Mouse (Mus musculus) intestine, embryonic 15.5 days (tissue): ENCODE results near the gene Gas2l2. TPM values are rescaled to one million over a fixed set of nuclear protein-coding genes. Genes with fewer than 3 reads are reported as not detected.

ENCODE experiments used
- ATAC-seq: fragments of 200-750 bp; cut with Nextera tagmentation; 2 replicates; pipeline ENCODE4 v1.8.0; 2017; ENCODE audit warnings: moderate TSS enrichment, moderate library complexity
- H3K27ac ChIP-seq: fragments of 300-500 bp; sonication (generic); 2 replicates; pipeline ENCODE4 v1.5.1; 2015; ENCODE audit warnings: mild to moderate bottlenecking, inconsistent platforms
- H3K27me3 ChIP-seq: fragments of 300-500 bp; sonication (generic); replicated peaks from 2 replicates; pipeline ENCODE4 v1.6.1; 2015; ENCODE audit warnings: inconsistent platforms
- H3K36me3 ChIP-seq: fragments of 300-500 bp; sonication (generic); 2 replicates; pipeline ENCODE4 v1.6.1; 2015; ENCODE audit warnings: inconsistent platforms
- H3K4me1 ChIP-seq: fragments of 300-500 bp; sonication (generic); replicated peaks from 2 replicates; pipeline ENCODE4 v1.6.1; 2015; ENCODE audit warnings: inconsistent platforms
- H3K4me2 ChIP-seq: fragments of 300-500 bp; sonication (generic); replicated peaks from 2 replicates; pipeline ENCODE4 v1.6.1; 2015; ENCODE audit warnings: mild to moderate bottlenecking, inconsistent platforms
- H3K4me3 ChIP-seq: fragments of 300-500 bp; sonication (generic); replicated peaks from 2 replicates; pipeline ENCODE4 v1.5.1; 2015; ENCODE audit warnings: inconsistent platforms
- H3K9ac ChIP-seq: fragments of 300-500 bp; sonication (generic); 2 replicates; pipeline ENCODE4 v1.6.1; 2015; ENCODE audit warnings: inconsistent platforms
- H3K9me3 ChIP-seq: fragments of 300-500 bp; sonication (generic); 2 replicates; pipeline ENCODE4 v1.6.1; 2016; ENCODE audit warnings: inconsistent platforms
- WGBS: fragments of 180-500 bp; shearing (Covaris S2); methylation state at CpG from one replicate; pipeline ENCODE4 v1.1.7; 2015; 5-methylcytosine and 5-hydroxymethylcytosine counted together
- polyA plus RNA-seq: library from polyadenylated mRNA; unstranded; fragments of >200 nt; fragmentation: Nextera tagmentation; extraction: Ambion mirVana; gene quantifications from 2 replicates; pipeline ENCODE4 v1.2.1, GENCODE M21; 2015

Gene Gas2l2
- polyA plus RNA-seq = 0.13 TPM in 1 of 2 replicates, not detected in the other

DNA sequence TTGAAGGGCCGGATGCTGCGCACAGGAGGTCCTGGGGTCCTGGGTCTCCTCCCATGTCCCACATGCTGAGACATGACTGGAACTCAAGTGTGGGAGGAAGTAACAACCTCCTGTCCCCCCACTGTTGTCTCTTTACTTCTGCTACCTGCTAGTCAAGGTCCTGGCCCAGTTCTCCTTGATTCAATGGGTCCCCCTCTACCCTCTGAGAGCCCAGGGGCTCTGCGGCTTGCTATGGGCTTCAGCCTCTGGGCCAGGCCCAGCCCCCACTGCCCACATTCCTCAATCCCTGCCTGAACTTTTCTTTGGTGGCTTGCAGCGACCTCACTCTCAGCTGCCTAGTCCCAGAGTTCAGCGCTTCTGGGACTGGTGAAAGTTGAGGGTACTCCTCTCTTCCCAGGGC lies at the start of gene Gas2l2:
Gene Gas2l2 (minus strand): TSS at position 101 of the 400 bp plus-strand sequence.
- Histone ChIP-seq H3K27ac (no peak within 1 kb of the TSS), H3K9ac (no peak within 1 kb of the TSS), H3K36me3 (no peaks in the 10 kb centered on the region), H3K27me3 (peaks cover 18% of the 10 kb centered on the region), H3K9me3 (no peaks in the 10 kb centered on the region), H3K4me3 (no peak within 1 kb of the TSS), H3K4me1 (no peaks in the 10 kb centered on the region), H3K4me2 (peak within 1 kb of the TSS; percentile 10; the same call in 1 of the 2 replicates)
- ATAC-seq = no peak
- 54% methylated on average over 5 of the region's 5 CpGs for WGBS

- Histone ChIP-seq H3K9me3 (no peaks in the 10 kb centered on the region), H3K4me1 (peaks cover 13% of the 10 kb centered on the region; the same call in 1 of the 2 replicates), H3K36me3 (no peaks in the 10 kb centered on the region; the same call in 1 of the 2 replicates), H3K27ac (peak overlapping the region; percentile 97), H3K4me3 (peak overlapping the region; percentile 94), H3K27me3 (no peaks in the 10 kb centered on the region), H3K9ac (peak overlapping the region; percentile 95), H3K4me2 (peak overlapping the region; percentile 66)
- peak; percentile 85 for ATAC-seq
- 0% methylated on average over 44 of the region's 52 CpGs for WGBS
Measured at GRCm38 (mm10) chr11:83473235-83474016, 44.2 kb upstream of the Gas2l2 start.

- Histone ChIP-seq H3K9ac (peak within 1 kb of the TSS; percentile 95), H3K36me3 (no peaks in the 10 kb centered on the region), H3K4me3 (peak within 1 kb of the TSS; percentile 94), H3K27me3 (no peaks in the 10 kb centered on the region), H3K27ac (peak within 1 kb of the TSS; percentile 97), H3K9me3 (no peaks in the 10 kb centered on the region), H3K4me2 (peak within 1 kb of the TSS; percentile 70), H3K4me1 (peaks cover 13% of the 10 kb centered on the region; the same call in 1 of the 2 replicates)
- WGBS = under 1% methylated on average over 66 of the region's 66 CpGs
- ATAC-seq = peak; percentile 98
Measured at GRCm38 (mm10) chr11:83472324-83473234, 43.3 kb upstream of the Gas2l2 start, which contains the start of gene Taf15. Gene Taf15, plus strand, starts transcription at chr11:83473086.

DNA sequence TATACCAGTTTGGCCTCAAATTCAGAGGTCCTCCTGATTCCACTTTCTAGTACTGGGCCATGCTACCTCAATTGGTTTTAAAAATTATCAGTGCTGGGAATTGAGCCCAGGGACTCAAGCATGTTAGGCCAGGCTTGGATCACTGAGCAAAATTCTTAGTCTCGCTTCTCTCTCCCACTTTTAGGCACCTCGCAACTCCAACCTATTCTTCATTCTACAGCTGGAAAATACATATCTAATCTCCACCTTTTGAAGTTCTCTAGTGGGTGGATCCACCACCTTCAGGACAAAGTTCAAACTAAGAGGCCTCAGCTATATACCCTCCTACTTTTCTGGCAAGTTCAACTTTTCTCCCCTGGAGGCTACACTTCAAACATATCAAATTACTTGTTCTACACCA lies 42.5 kb upstream of the Gas2l2 start:
- H3K4me3 ChIP-seq = peak overlapping the region; percentile 94; the same call in 1 of the 2 replicates
- peaks cover 20% of the 10 kb centered on the region for H3K4me1 ChIP-seq
- WGBS = 58% methylated on average over 2 of the region's 2 CpGs
- H3K9ac ChIP-seq = no peak overlapping the region
- H3K36me3 ChIP-seq = no peaks in the 10 kb centered on the region
- H3K4me2 ChIP-seq = peak overlapping the region; percentile 70
- H3K27me3 ChIP-seq = no peaks in the 10 kb centered on the region
- peak overlapping the region; percentile 97 for H3K27ac ChIP-seq
- ATAC-seq = no peak
- H3K9me3 ChIP-seq = no peaks in the 10 kb centered on the region

- Histone ChIP-seq H3K36me3 (no peaks in the 10 kb centered on the region), H3K4me2 (no peak overlapping the region), H3K4me1 (peaks cover 11% of the 10 kb centered on the region), H3K4me3 (no peak overlapping the region), H3K27me3 (no peaks in the 10 kb centered on the region; the same call in 1 of the 2 replicates), H3K9me3 (no peaks in the 10 kb centered on the region), H3K9ac (no peak overlapping the region), H3K27ac (no peak overlapping the region)
- ATAC-seq = no peak
- WGBS = 91% methylated on average over 3 of the region's 3 CpGs
Measured at GRCm38 (mm10) chr11:83468765-83469164, 39.5 kb upstream of the Gas2l2 start.

- Histone ChIP-seq H3K27ac (peak overlapping the region; percentile 54), H3K27me3 (peaks cover 10% of the 10 kb centered on the region), H3K9me3 (no peaks in the 10 kb centered on the region), H3K4me3 (no peak overlapping the region), H3K36me3 (no peaks in the 10 kb centered on the region), H3K4me2 (no peak overlapping the region), H3K9ac (no peak overlapping the region), H3K4me1 (peaks cover 11% of the 10 kb centered on the region)
- WGBS = 47% methylated on average over 11 of the region's 11 CpGs
- no peak for ATAC-seq
Measured at GRCm38 (mm10) chr11:83467120-83467652, 37.9 kb upstream of the Gas2l2 start.

DNA sequence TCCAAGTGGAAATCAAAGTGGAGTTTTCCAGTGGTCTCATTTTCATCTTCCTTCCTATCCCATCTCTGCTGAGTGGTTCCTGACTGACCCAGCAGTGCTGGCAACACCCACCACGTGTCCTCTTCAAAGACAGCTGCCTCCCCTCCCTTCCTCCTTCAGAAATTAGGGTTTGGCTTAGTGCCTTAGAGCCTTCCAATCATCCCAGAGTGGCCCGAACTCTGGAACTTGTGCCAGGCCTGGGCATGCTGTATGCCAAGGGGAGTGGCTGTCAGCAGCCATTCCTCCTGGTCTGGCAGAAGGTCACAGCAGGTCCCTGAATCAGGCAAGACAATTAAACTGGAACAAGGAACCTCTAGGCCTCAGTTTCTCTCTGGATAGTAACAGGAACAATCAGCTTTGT lies 36.7 kb upstream of the Gas2l2 start:
- Histone ChIP-seq H3K27ac (peak overlapping the region; percentile 17; the same call in 1 of the 2 replicates), H3K27me3 (peaks cover 10% of the 10 kb centered on the region), H3K9ac (no peak overlapping the region), H3K4me3 (no peak overlapping the region), H3K4me2 (no peak overlapping the region), H3K36me3 (no peaks in the 10 kb centered on the region), H3K9me3 (no peaks in the 10 kb centered on the region), H3K4me1 (peaks cover 7% of the 10 kb centered on the region)
- no peak for ATAC-seq
- 42% methylated on average over 2 of the region's 2 CpGs for WGBS

- Histone ChIP-seq H3K9ac (peak within 1 kb of the TSS; percentile 61), H3K9me3 (no peaks in the 10 kb centered on the region), H3K27me3 (peaks cover 10% of the 10 kb centered on the region), H3K4me2 (peak within 1 kb of the TSS; percentile 98), H3K4me1 (peaks cover 12% of the 10 kb centered on the region), H3K36me3 (no peaks in the 10 kb centered on the region), H3K27ac (no peak within 1 kb of the TSS), H3K4me3 (peak within 1 kb of the TSS; percentile 66)
- ATAC-seq = peak; percentile 74
- 1% methylated on average over 42 of the region's 42 CpGs for WGBS
Measured at GRCm38 (mm10) chr11:83462711-83463244, 33.5 kb upstream of the Gas2l2 start, which contains the start of gene Mmp28. Gene Mmp28, minus strand, starts transcription at chr11:83463071.

DNA sequence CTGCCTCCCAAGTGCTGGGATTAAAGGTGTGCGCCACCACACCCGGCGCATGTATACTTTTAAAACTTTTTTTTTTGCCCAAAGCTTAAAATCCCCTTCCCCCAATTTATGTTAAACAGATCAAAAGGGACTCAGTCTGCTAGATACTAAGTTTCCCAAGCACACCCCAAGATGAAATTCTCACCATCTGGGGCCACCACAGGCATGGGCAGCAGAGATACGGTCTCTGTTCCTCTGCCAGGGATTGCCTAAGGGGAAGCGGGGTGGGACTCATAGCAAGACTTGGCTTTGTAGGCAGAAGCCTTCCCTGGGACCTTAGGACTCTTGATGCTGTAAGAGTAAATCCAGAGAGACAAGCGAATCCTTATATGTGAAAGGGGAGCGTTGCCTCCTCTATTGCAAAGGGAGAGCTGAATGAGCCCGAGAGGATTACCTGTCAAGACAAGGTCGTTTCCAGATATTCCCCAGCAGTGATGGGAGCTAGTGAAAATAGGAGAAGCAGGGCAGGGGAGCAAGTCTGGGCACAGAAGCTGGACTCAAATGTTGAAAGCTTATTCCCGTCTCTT lies 32.3 kb upstream of the Gas2l2 start:
- no peak overlapping the region for H3K27ac ChIP-seq
- WGBS = 73% methylated on average over 10 of the region's 10 CpGs
- ATAC-seq = no peak
- peaks cover 12% of the 10 kb centered on the region for H3K4me1 ChIP-seq
- H3K27me3 ChIP-seq = peaks cover 10% of the 10 kb centered on the region
- 0 out of 2 replicates have a peak overlapping the region, but pooled peaks have one; percentile 98 for H3K4me2 ChIP-seq
- no peaks in the 10 kb centered on the region for H3K36me3 ChIP-seq
- H3K4me3 ChIP-seq = no peak overlapping the region
- no peak overlapping the region for H3K9ac ChIP-seq
- H3K9me3 ChIP-seq = no peaks in the 10 kb centered on the region

DNA sequence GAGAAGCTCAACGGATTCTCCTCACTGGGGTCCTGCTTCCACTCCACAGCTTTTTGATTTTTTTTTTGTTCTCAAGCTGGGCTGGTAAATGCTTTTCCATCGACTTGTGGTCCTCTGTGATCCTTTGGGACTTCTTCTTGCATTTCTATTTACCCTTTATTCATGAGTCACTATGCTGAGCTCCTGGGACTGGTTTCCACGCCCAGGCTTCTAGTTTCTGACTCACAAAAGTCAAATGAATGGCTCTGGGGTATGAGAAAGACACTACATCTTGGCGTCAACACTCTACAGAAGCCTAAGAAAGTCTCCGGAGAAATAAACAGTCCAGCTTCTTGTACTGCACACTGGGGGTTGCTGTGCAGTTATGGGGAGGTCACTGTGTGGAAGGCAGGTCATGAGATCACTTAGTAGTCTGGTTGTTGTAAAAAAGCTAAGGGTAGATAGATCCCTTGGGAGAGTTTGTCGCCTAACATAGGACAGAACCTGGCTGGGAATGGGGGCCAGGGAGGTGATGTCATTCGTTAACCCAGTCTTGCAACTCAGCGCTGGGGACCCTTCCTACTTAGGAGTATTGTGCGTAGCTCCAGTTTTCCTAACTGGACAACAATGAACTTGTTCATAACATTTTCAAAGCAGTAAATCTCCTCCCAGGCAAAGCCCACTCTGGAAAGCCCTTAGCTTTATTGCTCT lies 28.8 kb upstream of the Gas2l2 start:
- Histone ChIP-seq H3K4me2 (no peak overlapping the region), H3K4me3 (no peak overlapping the region), H3K9ac (no peak overlapping the region), H3K4me1 (peaks cover 24% of the 10 kb centered on the region), H3K27me3 (peaks cover 5% of the 10 kb centered on the region; the same call in 1 of the 2 replicates), H3K36me3 (no peaks in the 10 kb centered on the region), H3K9me3 (no peaks in the 10 kb centered on the region), H3K27ac (0 out of 2 replicates have a peak overlapping the region, but pooled peaks have one; percentile 33)
- ATAC-seq = peak; percentile 4; the same call in 1 of the 2 replicates
- 39% methylated on average over 9 of the region's 9 CpGs for WGBS

DNA sequence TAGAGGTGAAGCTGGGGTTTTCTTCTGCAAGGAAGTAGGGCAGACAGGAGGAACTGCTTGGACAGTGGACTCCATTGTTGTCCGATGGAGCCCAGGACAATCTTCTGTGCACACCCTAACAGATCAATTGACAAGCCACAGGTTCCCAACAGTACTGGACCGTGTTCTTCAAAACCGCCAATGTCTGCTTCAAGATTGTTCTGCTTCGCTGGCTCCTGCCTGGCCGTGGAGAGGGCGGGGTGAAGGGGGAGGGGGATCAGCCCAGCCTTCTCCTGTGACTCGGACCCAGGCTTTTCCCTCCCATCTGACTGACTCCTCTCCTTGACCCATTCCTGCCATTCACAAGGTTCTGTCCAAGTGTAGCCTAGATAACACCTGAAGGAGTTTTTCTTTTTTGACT lies 28.0 kb upstream of the Gas2l2 start:
- H3K4me3 ChIP-seq = no peak overlapping the region
- no peak overlapping the region for H3K4me2 ChIP-seq
- no peaks in the 10 kb centered on the region for H3K27me3 ChIP-seq
- ATAC-seq = no peak
- no peak overlapping the region for H3K9ac ChIP-seq
- H3K36me3 ChIP-seq = no peaks in the 10 kb centered on the region
- 52% methylated on average over 7 of the region's 7 CpGs for WGBS
- H3K27ac ChIP-seq = no peak overlapping the region
- no peaks in the 10 kb centered on the region for H3K9me3 ChIP-seq
- H3K4me1 ChIP-seq = peaks cover 26% of the 10 kb centered on the region
